Mouse (Mus musculus) cerebellum, adult 2 months (tissue): Measurements from ENCODE around the gene Ep300.

ENCODE experiments used
- CTCF ChIP-seq: fragments of 200-500 bp; IDR thresholded peaks from 2 replicates; pipeline ENCODE4 v1.5.1; 2011; ENCODE audit warnings: low read depth, mild to moderate bottlenecking, control low read depth, low read length, moderate library complexity, borderline replicate concordance; ENCODE audit not compliant: insufficient read depth
- POLR2A ChIP-seq: fragments of 200-500 bp; IDR thresholded peaks from 2 replicates; pipeline ENCODE4 v1.6.1; 2011; ENCODE audit warnings: low read length, control low read depth, borderline replicate concordance; ENCODE audit not compliant: insufficient read depth

DNA sequence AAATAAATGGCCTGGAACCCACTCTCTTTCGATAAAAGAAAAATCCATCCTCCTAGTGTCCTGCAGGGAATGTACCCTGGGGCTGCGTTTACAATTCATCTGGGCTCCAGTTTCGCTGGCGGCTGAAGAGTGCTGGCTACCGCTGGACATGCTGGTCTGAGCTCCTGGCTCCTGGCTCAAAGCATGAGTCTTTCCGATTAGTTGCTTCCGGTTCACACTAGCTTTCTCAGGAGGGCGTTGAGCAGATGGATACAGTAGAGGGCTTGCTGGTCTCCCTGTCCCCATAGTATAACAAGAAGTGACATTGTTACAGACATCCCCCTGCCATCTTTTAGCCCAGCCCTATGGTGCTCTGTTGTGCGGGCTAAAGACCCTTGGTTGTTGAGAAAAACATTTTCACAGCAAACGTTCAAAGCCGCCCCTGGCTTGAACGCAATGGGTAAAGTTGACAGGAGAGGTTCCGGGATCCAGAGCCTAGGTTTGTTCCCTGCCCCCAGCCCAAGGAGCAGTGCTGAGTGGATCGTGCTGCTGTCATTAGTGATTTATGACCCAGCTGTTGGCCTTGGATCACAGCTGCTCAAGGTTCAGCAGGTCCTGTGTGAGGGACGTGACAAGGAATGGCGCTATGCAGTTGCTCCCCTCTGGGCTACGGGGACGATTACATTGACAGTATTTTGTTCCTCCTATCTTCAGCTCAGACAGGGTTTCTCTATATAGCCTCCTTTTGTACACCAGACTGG lies 30.4 kb upstream of the Ep300 start:
- TF ChIP-seq POLR2A: no peak
- TF ChIP-seq CTCF: no peak
